Mouse (Mus musculus): Measurements from ENCODE around the gene Srgap2. TPM values are rescaled to one million over a fixed set of nuclear protein-coding genes. Genes with fewer than 3 reads are reported as not detected.

Gene Srgap2
- polyA plus RNA-seq, 2 experiments from 2014 or later: 24.8 to 35.9 TPM

GRCm38 (mm10) chr1:131470597-131470996, 56.6 kb downstream of the Srgap2 start:
- ATAC-seq: no peak

DNA sequence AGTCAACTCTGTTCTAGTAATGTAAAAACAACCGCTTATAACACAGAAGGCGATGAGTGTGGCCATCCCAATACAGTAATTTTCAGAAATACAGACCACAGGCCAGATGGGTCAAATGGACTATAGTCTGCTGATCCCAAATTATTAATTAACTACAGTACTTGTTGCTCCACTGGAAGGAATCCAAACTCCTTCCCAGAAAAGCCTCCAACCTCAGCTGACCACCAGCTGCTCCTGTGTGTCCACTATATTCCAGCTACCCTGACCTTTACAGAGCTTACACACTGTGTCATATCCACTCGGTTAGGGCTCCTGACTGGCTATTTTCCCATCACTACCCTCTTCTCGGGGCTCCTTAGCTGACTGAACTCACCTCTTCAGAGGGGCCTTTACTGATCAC, 61.3 kb downstream of the Srgap2 start:
- ATAC-seq: no peak

- no peak for ATAC-seq
Measured at GRCm38 (mm10) chr1:131463953-131464627, 63.1 kb downstream of the Srgap2 start.

- no peak for ATAC-seq
Measured at GRCm38 (mm10) chr1:131462541-131463067, 64.5 kb downstream of the Srgap2 start.

- ATAC-seq: no peak
Measured at GRCm38 (mm10) chr1:131460914-131461530, 66.1 kb downstream of the Srgap2 start.

DNA sequence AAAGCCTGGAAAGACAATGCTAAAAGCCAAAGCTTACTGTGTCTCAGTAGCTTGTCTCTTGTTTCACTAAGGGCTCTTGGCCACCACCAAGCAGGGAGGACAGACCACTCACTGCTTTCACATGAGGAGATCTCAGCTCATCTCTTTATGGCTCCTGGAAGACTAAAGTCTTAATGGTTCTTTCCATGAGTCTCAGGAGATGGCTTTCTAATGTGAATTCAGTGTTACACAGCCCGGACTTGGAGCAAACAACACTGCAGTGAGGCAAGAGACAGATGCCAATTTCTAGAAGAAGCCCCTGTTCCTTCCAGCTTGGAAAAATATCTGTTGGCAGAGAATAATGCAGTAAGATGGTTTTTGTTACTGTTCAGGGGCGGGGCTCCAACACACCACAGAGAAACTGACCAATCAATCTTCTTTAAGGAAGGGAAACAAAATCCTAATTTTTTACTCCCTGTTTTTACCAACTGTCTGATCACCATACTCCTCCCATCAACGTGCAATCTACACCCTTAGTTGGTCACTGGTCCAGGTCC, 71.7 kb downstream of the Srgap2 start:
- no peak for ATAC-seq

DNA sequence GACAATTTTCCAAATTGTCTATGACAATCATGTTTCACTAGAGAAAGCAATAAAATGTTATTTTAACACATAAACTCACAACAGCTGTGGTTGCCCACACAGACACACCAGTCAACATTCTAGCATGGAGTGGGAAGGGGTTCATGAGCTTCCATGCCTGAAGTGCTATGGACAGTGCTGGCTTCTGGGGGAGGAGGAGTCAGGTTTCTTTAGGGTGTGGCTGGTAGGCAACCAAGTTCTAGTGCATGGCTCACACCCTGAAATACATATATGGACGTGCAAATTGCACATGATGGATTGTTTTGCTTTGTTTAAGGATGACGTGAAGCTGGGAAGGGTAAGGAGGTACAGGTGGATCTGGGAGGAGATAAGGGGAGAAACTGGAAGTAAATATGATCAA, 72.8 kb downstream of the Srgap2 start:
- ATAC-seq: no peak

GRCm38 (mm10) chr1:131453335-131453734, 73.8 kb downstream of the Srgap2 start:
- no peak for ATAC-seq

- ATAC-seq: no peak
Measured at GRCm38 (mm10) chr1:131448373-131448772, 78.8 kb downstream of the Srgap2 start.

DNA sequence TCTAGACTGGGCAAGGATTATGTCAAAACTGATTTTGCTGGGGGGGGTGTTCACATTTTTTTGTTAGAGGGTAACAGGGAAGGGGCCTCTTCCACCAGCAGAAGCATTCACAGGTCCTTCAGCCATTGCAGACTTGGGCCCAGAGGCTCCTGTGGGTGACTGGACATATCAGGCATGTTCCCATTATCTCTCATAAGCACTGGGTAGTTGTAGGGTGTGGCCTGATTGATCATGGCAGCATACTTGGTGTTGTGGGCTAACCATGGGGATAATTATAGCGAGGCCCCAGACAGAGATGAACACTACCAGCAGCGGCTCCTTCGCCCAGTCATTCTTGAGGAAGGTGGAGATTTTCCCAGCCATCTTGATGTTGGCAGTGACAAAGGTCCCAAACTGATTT, 79.8 kb downstream of the Srgap2 start:
- no peak for ATAC-seq

GRCm38 (mm10) chr1:131446577-131446976, 80.6 kb downstream of the Srgap2 start:
- peak; percentile 36 for ATAC-seq

DNA sequence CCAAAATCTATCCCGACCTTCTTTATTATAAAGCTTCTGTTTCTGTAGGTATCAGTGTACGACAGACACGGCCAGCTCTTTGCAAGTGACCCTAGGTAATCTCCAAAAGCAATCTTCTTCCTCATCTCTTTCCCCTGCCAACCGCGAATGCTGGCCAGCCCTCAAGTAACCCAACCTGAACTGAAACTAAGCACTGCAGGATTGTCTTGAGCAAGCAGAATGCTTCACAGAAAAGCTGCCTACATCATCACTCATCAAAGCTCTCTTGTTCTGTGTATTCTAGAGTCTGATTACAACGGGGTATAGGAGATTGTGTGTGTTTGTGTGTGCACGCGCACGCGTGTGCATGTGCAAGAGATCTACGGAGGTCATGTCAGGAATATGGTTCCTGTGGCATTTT, 88.6 kb downstream of the Srgap2 start:
- ATAC-seq: no peak

DNA sequence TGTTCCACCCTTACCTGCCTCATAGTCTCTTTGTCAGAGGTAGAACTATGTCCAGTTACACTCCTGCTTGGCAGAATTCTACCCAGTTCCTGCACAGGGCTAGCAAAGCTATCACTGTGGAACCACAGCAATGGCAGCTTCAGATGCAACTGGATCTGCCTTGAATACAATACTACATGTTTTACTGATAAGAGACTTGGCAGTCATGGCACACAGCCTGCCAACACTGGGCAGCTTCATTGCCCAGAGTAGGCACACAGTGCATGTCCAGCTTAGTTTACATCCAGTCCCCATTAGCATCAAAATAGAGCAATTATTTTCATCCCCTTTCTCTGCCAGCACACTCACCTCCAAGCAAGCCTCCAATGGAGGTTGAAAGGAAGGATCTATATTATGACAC, 89.2 kb downstream of the Srgap2 start:
- ATAC-seq: no peak

DNA sequence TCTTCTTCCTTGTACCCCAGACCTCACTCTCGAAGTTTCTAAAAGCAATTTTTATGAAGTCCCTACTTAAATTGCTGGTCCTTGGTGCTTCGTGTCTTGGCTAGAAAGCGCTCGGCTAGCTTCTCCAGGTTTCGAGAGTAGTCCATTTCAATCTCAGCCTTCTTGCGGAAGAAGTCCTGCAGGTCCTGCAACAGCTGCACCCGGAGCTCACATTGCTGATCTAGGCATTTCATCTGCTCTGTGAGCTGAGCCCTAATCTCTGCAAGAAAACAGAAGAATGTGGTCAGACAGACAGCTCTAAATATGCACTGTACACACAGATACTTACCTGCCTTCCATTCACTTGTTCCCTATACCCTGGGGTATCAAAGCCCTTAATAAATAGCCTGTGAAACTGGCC, 90.5 kb downstream of the Srgap2 start:
- no peak for ATAC-seq

DNA sequence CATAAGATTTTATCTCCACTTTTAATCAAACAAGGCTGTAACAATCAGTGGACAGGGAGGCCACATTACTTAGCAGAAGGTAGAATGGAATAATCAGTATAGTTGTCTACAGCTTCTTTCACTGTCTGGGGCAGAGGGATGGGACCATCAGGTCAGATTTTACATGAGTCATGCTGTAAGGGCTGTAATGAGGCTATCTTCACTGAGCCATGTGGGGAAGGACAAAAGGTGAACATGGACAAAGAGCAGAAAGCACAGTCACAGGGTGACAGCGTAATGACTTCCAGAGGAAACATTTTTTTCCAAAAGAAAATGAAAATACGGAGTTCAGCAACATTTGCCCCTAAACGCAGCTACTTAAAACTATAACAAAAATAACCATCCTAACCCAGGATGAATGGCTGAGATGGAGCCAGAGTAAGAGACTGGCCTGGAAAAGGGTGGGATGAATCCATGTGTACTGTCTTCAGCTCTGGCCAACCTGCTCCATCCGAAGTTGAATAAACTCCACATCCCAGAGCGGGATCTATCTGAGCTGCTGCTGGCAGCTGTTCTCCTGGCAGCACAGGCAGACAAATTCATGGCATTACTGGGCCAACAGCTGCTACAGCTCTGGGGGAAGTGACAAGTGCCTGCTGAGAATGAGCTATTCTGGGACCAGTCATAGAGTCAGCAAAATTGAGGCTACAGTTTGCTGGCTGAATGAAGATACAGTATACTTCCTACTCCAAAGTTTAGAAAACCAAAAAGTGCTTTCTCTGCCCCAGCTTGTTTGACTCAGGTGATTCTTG, 95.5 kb downstream of the Srgap2 start:
- ATAC-seq: no peak

GRCm38 (mm10) chr1:131427140-131427821, 99.9 kb downstream of the Srgap2 start:
- no peak for ATAC-seq

DNA sequence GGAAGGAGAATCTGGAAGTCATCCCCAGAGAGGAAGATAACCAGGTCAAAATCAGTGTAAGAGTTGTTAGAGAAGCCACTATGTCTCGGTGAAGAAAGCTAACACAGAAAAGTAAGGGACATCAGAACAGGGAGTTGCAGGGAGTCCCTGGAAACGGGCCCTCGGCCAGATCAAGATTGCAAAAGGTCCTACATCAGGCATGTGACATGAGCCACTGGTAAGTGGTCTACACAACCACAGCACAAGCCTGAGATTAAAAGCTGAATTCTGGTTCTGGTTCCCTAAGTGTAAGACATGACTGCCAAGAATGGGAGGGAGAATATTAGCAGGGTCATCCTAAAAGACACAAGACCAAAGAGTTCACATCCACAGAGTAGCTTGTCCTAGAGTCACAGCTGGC, 104.1 kb downstream of the Srgap2 start:
- ATAC-seq: no peak

GRCm38 (mm10) chr1:131421113-131421512, 106.0 kb downstream of the Srgap2 start:
- no peak for ATAC-seq

GRCm38 (mm10) chr1:131420660-131421059, 106.5 kb downstream of the Srgap2 start:
- ATAC-seq: no peak

GRCm38 (mm10) chr1:131419307-131419706, 107.8 kb downstream of the Srgap2 start:
- ATAC-seq: no peak

DNA sequence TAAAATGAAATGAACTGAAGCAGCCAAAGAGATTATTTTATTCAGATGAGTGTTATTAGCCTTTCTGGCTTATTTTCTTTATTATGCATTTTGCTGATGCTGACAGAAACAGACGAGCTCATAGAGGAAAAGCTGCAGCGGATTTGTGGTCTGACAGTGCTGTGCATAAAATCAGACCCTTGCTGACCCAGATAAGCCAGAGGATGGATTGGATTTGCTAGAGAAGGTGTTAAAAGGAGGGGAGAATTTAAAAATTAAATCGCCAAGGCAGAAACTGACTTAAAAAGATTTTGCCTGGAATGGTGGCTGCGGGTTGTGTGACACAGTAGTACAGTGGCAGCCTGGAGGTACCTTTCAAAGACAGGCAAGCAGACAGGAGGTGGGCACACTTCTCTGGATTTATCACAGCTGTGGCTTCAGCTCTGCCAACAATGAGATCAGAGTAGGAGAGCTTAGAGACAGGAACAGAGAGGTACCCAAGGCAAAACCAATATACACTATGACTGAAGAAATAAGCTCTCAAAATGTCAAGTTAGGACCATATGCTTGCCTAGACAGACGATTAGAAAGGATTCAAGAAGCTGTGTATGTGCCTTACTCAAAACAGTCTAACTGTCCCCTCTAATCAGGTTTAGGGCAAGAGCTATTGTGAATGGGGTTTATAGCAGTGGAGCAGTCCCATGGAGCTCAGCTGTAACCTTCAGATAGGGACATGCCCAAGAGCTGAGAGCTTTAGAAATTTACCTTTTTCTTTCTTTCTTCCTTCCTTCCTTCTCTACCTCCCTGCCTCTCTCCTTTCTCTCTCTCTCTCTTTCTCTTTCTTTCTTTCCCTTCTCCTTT, 109.1 kb downstream of the Srgap2 start:
- ATAC-seq: no peak

Data from activated CD4-positive, CD25-positive, alpha-beta regulatory T cell, adult 4 months (primary cell).